Mouse (Mus musculus) bone marrow, adult 2 months (tissue): ENCODE data around the gene Fli1.

Experiments
- CTCF ChIP-seq: fragments of 200-500 bp; IDR thresholded peaks from 2 replicates; pipeline ENCODE4 v1.5.1; 2011; ENCODE audit warnings: low read length, control low read depth; ENCODE audit not compliant: control insufficient read depth, insufficient read depth
- POLR2A ChIP-seq: fragments of 200-500 bp; IDR thresholded peaks from 2 replicates; pipeline ENCODE4 v1.6.1; 2011; ENCODE audit warnings: low read depth, mild to moderate bottlenecking, control low read depth, low read length, borderline replicate concordance; ENCODE audit not compliant: control insufficient read depth

DNA sequence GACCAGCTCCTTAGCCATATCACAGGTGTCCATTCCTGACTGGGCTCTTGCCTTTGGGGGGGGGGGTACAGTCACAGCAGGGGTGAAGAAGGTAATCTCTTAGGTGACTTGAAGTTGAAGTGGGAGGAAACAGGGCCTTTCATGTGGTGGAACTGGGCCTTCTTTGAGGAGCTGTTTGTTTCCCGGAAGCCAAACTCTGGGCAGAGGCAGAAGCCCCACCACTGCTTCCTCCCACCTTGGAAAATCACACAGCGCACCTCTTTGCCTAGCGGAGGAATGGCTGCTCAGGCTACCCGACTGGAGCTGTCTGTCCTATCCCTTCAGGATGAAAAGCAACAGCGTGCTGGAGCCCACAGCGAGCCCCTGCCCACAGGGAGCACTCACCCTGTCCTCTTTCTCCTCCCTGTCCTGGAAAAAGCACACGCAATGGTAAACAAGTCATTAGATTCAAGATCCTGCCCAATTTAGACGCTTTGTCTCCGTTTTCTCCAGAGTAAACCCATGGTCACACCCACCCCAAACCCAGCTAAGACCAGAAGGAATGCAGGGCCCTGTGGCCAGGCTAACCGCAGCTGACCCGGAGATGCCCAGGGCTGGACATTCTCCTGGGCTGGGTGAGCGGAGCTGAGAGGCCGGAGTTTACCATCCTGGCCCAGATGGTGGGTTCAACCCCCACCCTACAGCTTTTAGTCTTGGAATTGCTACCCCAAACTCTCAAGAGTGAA is 24.1 kb downstream of the Fli1 start:
- TF ChIP-seq POLR2A (no peak), CTCF (no peak)
